Mouse (Mus musculus): ENCODE measurements around the gene Itk. TPM values are rescaled to one million over a fixed set of nuclear protein-coding genes. Genes with fewer than 3 reads are reported as not detected.
A peak's percentile ranks its signal among the peaks of the same experiment; 100 is the strongest.

Gene Itk
- total RNA-seq, 1 experiment from 2014 or later = 6.0 TPM

DNA sequence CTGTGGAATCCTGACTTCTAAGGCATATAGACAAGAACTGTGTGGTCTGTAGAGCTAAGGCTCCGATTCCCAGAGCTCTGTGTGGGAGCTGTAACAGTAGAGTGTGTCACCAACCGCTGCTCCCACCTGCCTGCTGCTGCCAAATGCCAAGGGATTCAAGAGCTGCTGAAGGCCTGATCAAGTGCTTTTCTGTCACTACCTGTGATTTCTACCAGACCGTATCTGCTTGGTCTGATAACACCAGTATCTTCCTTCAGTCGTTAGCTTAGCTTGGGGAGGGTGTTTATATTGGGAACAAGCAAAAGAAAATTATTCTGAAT, 7.5 kb upstream of the Itk start:
- no peak for ATAC-seq (replicated peaks in 1 of 2; ENCODE audit: insufficient read depth in 1 of 2, low FRiP score in 2 of 2, low TSS enrichment in 1 of 2, low read depth in 1 of 2, poor library complexity in 2 of 2, severe bottlenecking in 2 of 2)

DNA sequence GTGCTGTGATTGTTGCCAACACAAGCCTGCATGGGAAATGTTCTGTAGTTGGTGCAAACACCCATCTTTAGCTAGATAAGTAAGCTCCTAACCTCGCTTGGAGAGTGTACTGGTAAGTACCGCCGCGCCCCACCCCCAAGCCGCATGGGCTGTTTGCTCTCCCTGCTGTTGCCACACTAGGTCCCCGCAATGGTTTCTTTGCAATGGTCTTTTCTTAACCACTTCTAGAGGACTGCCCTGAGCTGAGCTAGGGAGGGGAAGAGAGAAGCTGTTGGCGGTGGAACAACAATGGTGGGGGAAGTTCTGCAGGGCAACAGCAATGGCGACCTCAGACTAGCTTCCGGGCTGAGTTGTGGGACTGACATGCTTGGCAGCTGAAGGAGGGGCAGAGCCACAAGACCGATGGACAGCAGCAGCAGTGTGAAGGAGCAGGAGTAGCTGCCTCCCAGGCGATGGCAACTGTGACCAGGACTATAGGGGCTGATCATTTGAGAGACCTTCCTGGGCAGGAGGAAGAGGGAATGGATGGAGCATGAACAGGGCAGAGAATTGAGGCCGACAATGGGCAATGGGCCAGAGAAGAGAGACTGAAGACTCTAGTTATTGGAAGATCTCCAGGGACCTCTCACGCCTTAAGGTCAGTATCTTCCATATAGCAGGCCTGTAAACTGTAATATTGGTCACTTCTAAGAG, 7.0 kb upstream of the Itk start, which contains the start of gene Fam71b:
Gene Fam71b, plus strand, starts transcription at position 393 of the 693 bp plus-strand sequence.
- ATAC-seq (replicated peaks in 1 of 2; ENCODE audit: insufficient read depth in 1 of 2, low FRiP score in 2 of 2, low TSS enrichment in 1 of 2, low read depth in 1 of 2, poor library complexity in 2 of 2, severe bottlenecking in 2 of 2) = peak; percentile 32 to 57; a peak in 3 of 4 replicates

DNA sequence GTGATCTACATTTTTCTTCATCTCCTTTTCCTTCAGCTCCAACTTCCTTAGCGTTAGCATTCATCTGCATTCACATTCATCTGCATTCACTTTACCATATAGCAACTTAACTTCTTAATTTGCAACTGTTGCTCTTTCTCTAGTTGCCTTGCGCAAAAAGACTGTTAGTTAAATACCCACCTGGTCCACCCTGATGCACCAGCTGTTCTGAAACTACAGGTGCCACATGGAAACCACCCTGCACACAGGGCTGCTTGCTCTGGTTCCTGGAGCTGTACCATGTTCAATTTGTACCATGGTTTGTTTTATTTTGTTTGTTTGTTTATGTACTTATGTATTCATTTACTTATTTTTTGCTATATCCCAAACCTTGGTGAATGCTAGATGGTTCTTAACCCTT, 6.4 kb upstream of the Itk start:
- ATAC-seq (replicated peaks in 1 of 2; ENCODE audit: insufficient read depth in 1 of 2, low FRiP score in 2 of 2, low TSS enrichment in 1 of 2, low read depth in 1 of 2, poor library complexity in 2 of 2, severe bottlenecking in 2 of 2) = no peak

DNA sequence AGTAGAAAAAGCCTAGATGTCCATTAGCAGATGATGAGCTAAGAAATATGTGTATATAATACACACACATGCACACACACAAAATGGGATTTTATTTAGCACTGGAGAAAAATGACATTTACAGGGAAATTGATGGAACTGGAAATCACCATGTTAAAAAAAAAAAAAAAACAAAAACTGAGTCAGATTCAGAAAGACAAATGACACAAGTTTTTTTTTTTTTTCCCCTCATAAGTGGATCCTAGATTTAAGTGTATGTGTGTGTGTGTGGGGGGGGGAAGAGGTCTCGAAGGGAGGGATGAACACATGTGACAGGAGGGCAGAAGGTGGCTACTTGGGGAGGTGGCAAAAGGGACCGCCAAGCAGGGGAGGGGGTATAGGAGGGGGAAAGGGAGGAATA, 5.8 kb upstream of the Itk start:
- ATAC-seq (replicated peaks in 1 of 2; ENCODE audit: insufficient read depth in 1 of 2, low FRiP score in 2 of 2, low TSS enrichment in 1 of 2, low read depth in 1 of 2, poor library complexity in 2 of 2, severe bottlenecking in 2 of 2) = no peak

GRCm38 (mm10) chr11:46393413-46393812, 4.1 kb upstream of the Itk start:
- ATAC-seq (replicated peaks in 1 of 2; ENCODE audit: insufficient read depth in 1 of 2, low FRiP score in 2 of 2, low TSS enrichment in 1 of 2, low read depth in 1 of 2, poor library complexity in 2 of 2, severe bottlenecking in 2 of 2) = no peak

GRCm38 (mm10) chr11:46392890-46393289, 3.6 kb upstream of the Itk start:
- ATAC-seq (replicated peaks in 1 of 2; ENCODE audit: insufficient read depth in 1 of 2, low FRiP score in 2 of 2, low TSS enrichment in 1 of 2, low read depth in 1 of 2, poor library complexity in 2 of 2, severe bottlenecking in 2 of 2) = no peak

- ATAC-seq (replicated peaks in 1 of 2; ENCODE audit: insufficient read depth in 1 of 2, low FRiP score in 2 of 2, low TSS enrichment in 1 of 2, low read depth in 1 of 2, poor library complexity in 2 of 2, severe bottlenecking in 2 of 2) = no peak
These were observed 1.3 kb upstream of the Itk start for GRCm38 (mm10) chr11:46390621-46391020.

GRCm38 (mm10) chr11:46388438-46388837, 877 bp downstream of the Itk start:
- ATAC-seq (replicated peaks in 1 of 2; ENCODE audit: insufficient read depth in 1 of 2, low FRiP score in 2 of 2, low TSS enrichment in 1 of 2, low read depth in 1 of 2, poor library complexity in 2 of 2, severe bottlenecking in 2 of 2) = no peak

DNA sequence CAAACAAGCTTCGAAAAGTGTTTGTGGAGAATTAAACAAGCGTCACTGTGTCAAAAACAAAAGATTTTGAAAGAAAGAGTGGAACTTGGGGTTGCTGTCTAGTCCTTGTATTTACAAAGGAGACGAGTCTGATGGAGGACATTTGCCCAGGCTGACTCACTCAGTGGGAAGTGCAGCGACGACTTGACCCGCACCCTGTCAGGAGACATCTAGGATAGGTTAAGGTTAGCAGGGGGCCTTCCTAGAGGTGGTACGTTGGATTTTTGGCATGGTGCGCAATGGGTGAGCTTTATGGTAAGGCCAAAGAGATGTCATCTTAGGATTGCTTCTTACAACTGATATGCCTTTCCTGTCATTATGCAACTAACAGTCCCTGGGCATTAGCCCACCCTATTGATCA, 2.3 kb downstream of the Itk start:
- ATAC-seq (replicated peaks in 1 of 2; ENCODE audit: insufficient read depth in 1 of 2, low FRiP score in 2 of 2, low TSS enrichment in 1 of 2, low read depth in 1 of 2, poor library complexity in 2 of 2, severe bottlenecking in 2 of 2) = no peak

DNA sequence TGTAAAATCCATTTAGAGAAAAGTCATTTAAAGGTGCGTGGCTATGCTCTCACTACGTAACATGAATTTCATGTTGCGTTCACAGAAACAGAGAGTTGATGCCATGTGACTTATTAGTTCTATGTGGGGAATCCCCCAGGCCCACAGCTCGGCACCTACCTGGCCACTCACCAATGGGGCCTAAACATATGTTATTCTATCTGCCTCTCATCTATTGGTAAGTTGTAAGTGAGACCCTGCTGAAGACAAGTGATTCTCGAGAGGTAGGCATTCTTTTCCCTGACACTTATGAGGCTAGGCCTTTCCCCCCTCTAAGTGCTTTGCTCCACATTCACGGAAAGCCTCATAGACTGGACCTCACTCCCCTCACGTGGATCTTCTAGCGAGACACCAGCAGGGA, 2.8 kb downstream of the Itk start:
- no peak for ATAC-seq (replicated peaks in 1 of 2; ENCODE audit: insufficient read depth in 1 of 2, low FRiP score in 2 of 2, low TSS enrichment in 1 of 2, low read depth in 1 of 2, poor library complexity in 2 of 2, severe bottlenecking in 2 of 2)

GRCm38 (mm10) chr11:46384925-46385324, 4.4 kb downstream of the Itk start:
- ATAC-seq (replicated peaks in 1 of 2; ENCODE audit: insufficient read depth in 1 of 2, low FRiP score in 2 of 2, low TSS enrichment in 1 of 2, low read depth in 1 of 2, poor library complexity in 2 of 2, severe bottlenecking in 2 of 2) = no peak

DNA sequence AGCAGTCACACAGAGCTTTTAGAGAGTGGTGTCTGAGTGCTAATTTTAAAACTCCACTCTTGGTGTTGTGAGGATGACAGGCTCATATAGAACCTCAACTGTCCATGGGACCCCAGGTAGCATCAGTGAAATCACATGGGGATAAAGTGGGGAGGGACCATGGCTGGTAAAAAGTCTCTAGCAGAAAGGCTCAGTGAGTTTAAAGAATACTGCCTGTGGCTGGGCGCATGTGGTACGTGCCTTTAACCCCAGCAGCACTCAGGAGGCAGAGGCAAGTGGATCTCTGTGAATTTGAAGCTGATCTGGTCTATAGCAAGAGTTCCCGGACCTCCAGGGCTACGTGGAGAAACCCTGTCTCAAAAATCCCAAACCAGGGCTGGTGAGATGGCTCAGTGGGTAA, 6.8 kb downstream of the Itk start:
- ATAC-seq (replicated peaks in 1 of 2; ENCODE audit: insufficient read depth in 1 of 2, low FRiP score in 2 of 2, low TSS enrichment in 1 of 2, low read depth in 1 of 2, poor library complexity in 2 of 2, severe bottlenecking in 2 of 2) = no peak

DNA sequence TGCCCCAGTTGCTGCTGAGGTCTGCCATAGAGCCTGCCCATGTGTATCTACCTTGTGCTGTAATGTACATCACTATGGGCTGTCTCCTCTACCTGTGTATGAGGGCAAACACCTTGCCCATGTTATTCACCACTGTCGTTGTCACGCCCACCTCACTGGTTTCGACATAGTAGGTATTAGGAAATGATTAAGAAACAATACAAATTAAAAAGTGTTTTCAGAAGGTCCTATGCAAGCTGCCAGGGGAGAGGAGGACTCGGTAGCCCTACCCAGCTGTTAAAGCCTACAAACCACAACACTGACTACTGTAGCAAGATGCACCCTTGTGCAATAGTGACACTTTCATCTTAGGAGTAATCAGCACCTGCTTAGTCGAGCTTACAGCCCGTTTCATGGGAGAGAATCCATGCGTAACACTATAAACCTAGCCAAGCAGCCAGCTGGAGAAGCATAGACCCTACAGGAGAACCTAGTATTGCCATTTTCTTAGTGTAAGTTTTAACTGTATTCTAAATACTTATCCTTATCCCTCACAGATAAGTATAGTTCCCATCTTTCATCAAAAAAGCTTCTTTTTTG, 9.1 kb downstream of the Itk start:
- peak in 1 of 2 experiments; percentile 50; a peak in 1 of 4 replicates for ATAC-seq (replicated peaks in 1 of 2; ENCODE audit: insufficient read depth in 1 of 2, low FRiP score in 2 of 2, low TSS enrichment in 1 of 2, low read depth in 1 of 2, poor library complexity in 2 of 2, severe bottlenecking in 2 of 2)

- peak; percentile 19 to 52; a peak in 1 of 4 replicates for ATAC-seq (replicated peaks in 1 of 2; ENCODE audit: insufficient read depth in 1 of 2, low FRiP score in 2 of 2, low TSS enrichment in 1 of 2, low read depth in 1 of 2, poor library complexity in 2 of 2, severe bottlenecking in 2 of 2)
These were observed 11.2 kb downstream of the Itk start for GRCm38 (mm10) chr11:46377819-46378782.

- ATAC-seq (replicated peaks in 1 of 2; ENCODE audit: insufficient read depth in 1 of 2, low FRiP score in 2 of 2, low TSS enrichment in 1 of 2, low read depth in 1 of 2, poor library complexity in 2 of 2, severe bottlenecking in 2 of 2) = no peak
These were observed 12.0 kb downstream of the Itk start for GRCm38 (mm10) chr11:46377316-46377715.

DNA sequence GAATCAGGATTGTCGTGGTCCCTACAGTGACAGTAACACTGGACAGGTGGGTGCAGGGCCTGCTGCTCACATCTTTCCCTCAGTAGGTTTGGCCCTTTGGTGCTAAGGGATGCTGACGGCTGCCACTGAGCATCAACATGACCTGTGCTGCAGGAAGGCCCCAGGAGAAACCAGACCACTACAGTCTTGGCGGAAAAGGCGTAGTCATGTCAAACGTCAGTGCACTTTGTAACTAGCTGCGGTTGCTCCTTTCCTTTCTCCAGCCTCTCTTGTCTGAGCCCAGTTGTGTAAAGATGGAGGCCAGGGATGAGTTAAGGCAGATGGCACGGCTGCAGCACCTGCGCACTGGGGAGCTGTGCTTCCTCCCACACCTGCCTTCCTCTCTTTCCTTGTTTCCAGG, 14.3 kb downstream of the Itk start:
- no peak for ATAC-seq (replicated peaks in 1 of 2; ENCODE audit: insufficient read depth in 1 of 2, low FRiP score in 2 of 2, low TSS enrichment in 1 of 2, low read depth in 1 of 2, poor library complexity in 2 of 2, severe bottlenecking in 2 of 2)

- ATAC-seq (replicated peaks in 1 of 2; ENCODE audit: insufficient read depth in 1 of 2, low FRiP score in 2 of 2, low TSS enrichment in 1 of 2, low read depth in 1 of 2, poor library complexity in 2 of 2, severe bottlenecking in 2 of 2) = peak in 1 of 2 experiments; percentile 44; a peak in 1 of 4 replicates
These were observed 16.0 kb downstream of the Itk start for GRCm38 (mm10) chr11:46373071-46374030.
